Comparison of ENCODE assay signal across 11 mouse cellular contexts in genomic region chr4:150486097-150486496, GRCm38 (mm10).
DNase-seq lines count a peak whose midpoint lies in the region; ATAC-seq and TF ChIP-seq lines count a peak whose summit lies in the region.
"Had no signal": no experiment of that assay in that cellular context is flagged by ENCODE, and none has a peak within 500 bp of the region (broad histone marks: within the 10 kb centered on the region; RNA-seq: fewer than 3 reads in every experiment).

No protein-coding gene starts in this region.

- no peak for ATAC-seq in kidney, embryonic 16.5 days (ENCODE audit: low FRiP score, low TSS enrichment)
- ATAC-seq in G1E (ENCODE audit: extremely low read depth, insufficient number of reproducible peaks, low FRiP score, poor library complexity, severe bottlenecking): peak; percentile 89
- peak; percentile 86 for ATAC-seq in monocyte, adult 5-6 weeks (replicated peaks; ENCODE audit: insufficient number of reproducible peaks, low FRiP score, low TSS enrichment, poor library complexity, severe bottlenecking)
- no peak for ATAC-seq in midbrain, embryonic 16.5 days

- H3K27me3 ChIP-seq in kidney, embryonic 16.5 days (ENCODE audit: insufficient read depth, low read length): no peaks in the 10 kb centered on the region
- no peaks in the 10 kb centered on the region for H3K27me3 ChIP-seq in G1E (ENCODE audit: insufficient read depth, low read length)
- no peaks in the 10 kb centered on the region for H3K27me3 ChIP-seq in midbrain, embryonic 16.5 days (ENCODE audit: control insufficient read depth, insufficient read depth, low read depth, low read length)
- H3K27me3 ChIP-seq: hindbrain, embryonic 15.5 days; limb, embryonic 15.5 days had no signal

- H3K4me2 ChIP-seq in kidney, embryonic 16.5 days (replicated peaks; ENCODE audit: low read depth, low read length): no peak overlapping the region
- H3K4me2 ChIP-seq in midbrain, embryonic 16.5 days (ENCODE audit: low read length): no peak overlapping the region
- H3K4me2 ChIP-seq: hindbrain, embryonic 15.5 days; limb, embryonic 15.5 days had no signal

- no peak overlapping the region for H3K27ac ChIP-seq in kidney, embryonic 16.5 days (ENCODE audit: low read length)
- H3K27ac ChIP-seq in brown adipose tissue, adult 24 weeks (replicated peaks; ENCODE audit: low read depth, low read length): peak overlapping the region; percentile 83
- no peak overlapping the region for H3K27ac ChIP-seq in midbrain, embryonic 16.5 days (ENCODE audit: low read length)
- H3K27ac ChIP-seq: hindbrain, embryonic 15.5 days had no signal

- no peak overlapping the region for H3K4me3 ChIP-seq in kidney, embryonic 16.5 days (ENCODE audit: low read length)
- no peak overlapping the region for H3K4me3 ChIP-seq in G1E (ENCODE audit: low read depth, low read length)
- no peak overlapping the region for H3K4me3 ChIP-seq in brown adipose tissue, adult 24 weeks (ENCODE audit: insufficient read depth, low read depth, low read length)
- H3K4me3 ChIP-seq in midbrain, embryonic 16.5 days (ENCODE audit: low read depth, low read length): no peak overlapping the region
- H3K4me3 ChIP-seq: hindbrain, embryonic 15.5 days; limb, embryonic 15.5 days had no signal

- no peaks in the 10 kb centered on the region; the same call in 1 of the 2 replicates for H3K36me3 ChIP-seq in kidney, embryonic 16.5 days (ENCODE audit: insufficient read depth, low read length)
- peaks cover 74% of the 10 kb centered on the region for H3K36me3 ChIP-seq in G1E (replicated peaks)
- no peaks in the 10 kb centered on the region for H3K36me3 ChIP-seq in midbrain, embryonic 16.5 days (ENCODE audit: control insufficient read depth, insufficient read depth, low read length)

- DNase-seq in kidney, postnatal 10 days: peak; percentile 29
- DNase-seq in G1E (ENCODE audit: low spot score): peak; percentile 64
- no peak for DNase-seq in left cerebral cortex, adult 11 months (ENCODE audit: low spot score)
- no peak for DNase-seq in urinary bladder, postnatal 25 days (ENCODE audit: low spot score)
- DNase-seq: right cerebral cortex, postnatal 14 days had no signal

- no peak overlapping the region for H3K9ac ChIP-seq in kidney, embryonic 16.5 days (replicated peaks; ENCODE audit: low read length)
- H3K9ac ChIP-seq in midbrain, embryonic 16.5 days (ENCODE audit: low read depth, low read length): no peak overlapping the region
- H3K9ac ChIP-seq: hindbrain, embryonic 15.5 days; limb, embryonic 15.5 days had no signal

- TF ChIP-seq CTCF in G1E (IDR thresholded peaks at IDR 0.05; ENCODE audit: low read depth, low read length): no peak

- H3K4me1 ChIP-seq in kidney, embryonic 16.5 days (ENCODE audit: insufficient read depth, low read length): peaks cover 26% of the 10 kb centered on the region
- peaks cover 53% of the 10 kb centered on the region for H3K4me1 ChIP-seq in G1E (ENCODE audit: insufficient read depth, low read depth, low read length)
- peaks cover 15% of the 10 kb centered on the region; the same call in 1 of the 2 replicates for H3K4me1 ChIP-seq in brown adipose tissue, adult 24 weeks (ENCODE audit: control insufficient read depth, insufficient read depth, insufficient read length, low read length)
- H3K4me1 ChIP-seq in midbrain, embryonic 16.5 days (ENCODE audit: control insufficient read depth, insufficient read depth, low read length): peaks cover 35% of the 10 kb centered on the region

- no peaks in the 10 kb centered on the region for H3K9me3 ChIP-seq in kidney, embryonic 16.5 days (ENCODE audit: low read length)
- 0 out of 2 replicates have a peak, but pooled peaks cover 2% of the 10 kb centered on the region for H3K9me3 ChIP-seq in G1E (replicated peaks)
- H3K9me3 ChIP-seq in midbrain, embryonic 16.5 days (replicated peaks; ENCODE audit: control insufficient read depth, low read length, poor library complexity, severe bottlenecking): no peaks in the 10 kb centered on the region
- H3K9me3 ChIP-seq: hindbrain, embryonic 15.5 days; limb, embryonic 15.5 days had no signal

- WGBS in kidney, embryonic 16.5 days: 40% methylated on average over 2 of the region's 2 CpGs
- WGBS in midbrain, embryonic 16.5 days: 53% methylated on average over 2 of the region's 2 CpGs

Comparison
In these comparisons a context has a peak if more than half of its experiments do, and no peak if none do; other contexts are left out.
1. DNase-seq: peak in kidney, postnatal 10 days (single experiment) and G1E (single experiment); none in left cerebral cortex, adult 11 months (single experiment) and urinary bladder, postnatal 25 days (single experiment).
2. ATAC-seq: peak in G1E (single experiment) and monocyte, adult 5-6 weeks (single experiment); none in kidney, embryonic 16.5 days (single experiment) and midbrain, embryonic 16.5 days (single experiment).